Mouse (Mus musculus) mature B cell (primary cell): ENCODE data around the gene Gpr19.

Source experiments
- in situ Hi-C: fragments of 300-500 bp; cut with MboI; formaldehyde crosslinking; loops from 2 replicates; pipeline ENCODE4 v1.14.3; 2019

Gpr19 gene

DNA sequence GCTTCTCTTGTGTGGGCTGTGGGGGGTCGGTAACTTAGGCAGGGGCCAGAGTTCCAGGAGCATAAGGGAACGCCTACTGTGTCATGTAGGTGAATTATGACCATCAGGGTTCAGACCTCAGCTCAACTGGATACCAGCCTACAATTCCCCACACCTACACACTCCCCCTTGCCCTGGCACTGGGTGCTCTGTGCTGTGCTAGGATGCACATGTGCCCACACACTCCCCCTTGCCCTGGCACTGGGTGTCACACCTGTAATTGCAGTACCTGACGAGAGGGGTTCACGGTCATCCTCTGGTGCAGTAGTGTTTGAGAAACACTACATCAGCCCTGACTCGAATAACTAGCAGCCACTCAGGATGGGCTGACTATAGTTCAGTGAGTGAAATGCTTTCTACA, 43.6 kb downstream of the Gpr19 start:
- in situ Hi-C loops: loop anchor here (25.0 kb wide), 1 partner anchor 192 kb away; no protein-coding TSS in a partner anchor

GRCm38 (mm10) chr6:134849985-134850384, 48.4 kb downstream of the Gpr19 start:
- in situ Hi-C loops: loop anchor here (25.0 kb wide), 1 partner anchor 188 kb away; no protein-coding TSS in a partner anchor

DNA sequence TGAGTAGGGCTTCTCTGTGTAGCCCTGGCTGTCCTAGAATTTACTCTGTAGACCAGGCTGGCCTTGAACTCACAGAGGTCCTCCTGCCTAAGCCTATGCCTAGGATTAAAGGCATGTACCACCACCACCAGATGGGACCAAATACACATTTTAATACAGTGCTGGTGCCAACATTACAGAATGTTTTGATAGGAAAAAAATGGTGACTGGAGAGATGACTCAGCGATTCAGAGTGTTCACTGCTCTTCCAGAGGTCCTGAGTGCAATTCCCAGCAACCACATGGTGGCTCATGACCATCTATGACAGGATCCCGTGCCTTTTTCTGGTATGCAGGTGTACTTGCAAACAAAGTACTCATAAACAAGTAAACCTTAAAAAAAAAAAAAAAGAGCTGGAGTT, 48.9 kb downstream of the Gpr19 start:
- in situ Hi-C loops: no loop called here

GRCm38 (mm10) chr6:134848197-134848890, 50.0 kb downstream of the Gpr19 start:
- in situ Hi-C loops: no loop called here

DNA sequence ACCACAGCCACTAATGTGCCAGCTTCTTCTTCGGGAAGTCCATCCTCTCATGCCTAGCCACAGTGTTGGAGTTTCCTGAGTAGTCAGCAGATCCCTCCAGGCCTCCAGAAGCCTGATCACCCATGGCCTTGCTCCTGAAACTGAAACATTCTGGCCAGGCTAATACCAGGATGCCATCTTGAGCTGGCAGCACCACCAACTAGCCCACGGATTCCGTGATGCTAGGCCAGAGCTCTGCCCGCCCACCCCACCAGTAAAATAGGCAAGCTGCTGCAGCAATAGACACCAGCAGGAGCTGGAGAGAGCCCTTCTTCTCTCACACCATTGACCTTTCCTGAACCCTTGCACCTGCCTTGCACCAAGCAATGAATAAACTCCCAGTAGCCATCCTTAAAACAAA, 50.8 kb downstream of the Gpr19 start:
- in situ Hi-C loops: no loop called here

DNA sequence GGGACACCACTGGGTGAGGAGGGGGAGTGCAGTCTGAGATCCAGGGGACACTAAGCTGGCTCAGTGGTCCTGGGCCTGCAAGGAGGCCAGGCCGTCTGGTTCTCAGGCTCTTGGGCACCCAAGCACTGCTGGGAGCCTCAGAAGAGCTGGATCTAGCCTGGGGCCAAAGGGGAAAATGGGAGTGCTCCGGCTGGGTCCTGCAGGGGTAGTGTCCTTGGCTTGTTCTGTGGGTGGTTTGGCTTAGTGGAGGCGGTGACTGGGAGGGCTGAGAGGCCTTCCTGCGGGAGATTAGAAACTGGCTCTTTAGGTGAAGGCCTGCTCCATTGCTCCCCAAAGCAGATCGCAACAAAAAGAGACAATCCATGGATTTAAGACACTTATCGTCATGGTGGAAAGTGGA, 52.1 kb downstream of the Gpr19 start:
- in situ Hi-C loops: no loop called here

DNA sequence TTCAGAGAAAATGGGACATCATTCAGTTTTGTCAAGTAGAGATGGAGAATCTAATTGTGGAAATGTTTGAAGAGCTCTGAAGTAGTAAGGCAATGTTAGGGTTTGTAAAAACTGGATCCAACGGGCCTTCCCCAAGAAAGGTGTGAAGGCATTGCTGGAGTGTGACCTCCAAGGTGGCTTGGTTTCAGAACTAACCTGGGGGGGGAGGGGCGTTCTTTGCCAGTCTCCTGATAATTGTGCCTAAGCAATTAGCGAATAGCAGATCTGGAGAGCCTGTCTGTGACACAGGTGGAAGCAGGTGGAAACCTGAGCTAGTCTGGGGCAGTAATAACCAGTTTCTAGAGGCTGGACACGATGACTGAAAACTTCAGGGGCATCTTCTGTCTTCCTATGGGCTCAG, 52.7 kb downstream of the Gpr19 start:
- in situ Hi-C loops: no loop called here

DNA sequence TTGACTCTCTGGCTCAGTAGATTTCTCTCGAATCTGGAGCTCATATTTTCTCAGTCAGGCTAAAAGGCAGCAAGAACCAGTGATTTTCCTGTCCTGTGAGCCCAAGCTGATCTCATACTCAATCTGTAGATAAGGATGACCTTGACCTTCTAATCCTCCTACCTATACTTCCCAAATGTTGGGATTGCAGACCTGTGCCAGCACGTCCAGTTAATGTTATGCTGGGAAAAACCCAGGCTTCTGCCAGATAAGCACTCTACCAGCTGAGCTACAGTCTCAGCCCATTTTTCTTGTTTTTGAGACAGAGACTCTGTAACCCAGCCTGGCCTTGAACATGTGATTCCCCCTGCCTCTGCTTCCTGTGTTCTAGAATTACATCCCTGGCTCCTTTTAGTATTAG, 58.0 kb downstream of the Gpr19 start:
- in situ Hi-C loops: no loop called here

- in situ Hi-C loops: no loop called here
These were observed 60.3 kb downstream of the Gpr19 start for GRCm38 (mm10) chr6:134838111-134838510.

GRCm38 (mm10) chr6:134834585-134835251, 63.7 kb downstream of the Gpr19 start:
- in situ Hi-C loops: no loop called here

GRCm38 (mm10) chr6:134830776-134831175, 67.6 kb downstream of the Gpr19 start:
- in situ Hi-C loops: no loop called here

DNA sequence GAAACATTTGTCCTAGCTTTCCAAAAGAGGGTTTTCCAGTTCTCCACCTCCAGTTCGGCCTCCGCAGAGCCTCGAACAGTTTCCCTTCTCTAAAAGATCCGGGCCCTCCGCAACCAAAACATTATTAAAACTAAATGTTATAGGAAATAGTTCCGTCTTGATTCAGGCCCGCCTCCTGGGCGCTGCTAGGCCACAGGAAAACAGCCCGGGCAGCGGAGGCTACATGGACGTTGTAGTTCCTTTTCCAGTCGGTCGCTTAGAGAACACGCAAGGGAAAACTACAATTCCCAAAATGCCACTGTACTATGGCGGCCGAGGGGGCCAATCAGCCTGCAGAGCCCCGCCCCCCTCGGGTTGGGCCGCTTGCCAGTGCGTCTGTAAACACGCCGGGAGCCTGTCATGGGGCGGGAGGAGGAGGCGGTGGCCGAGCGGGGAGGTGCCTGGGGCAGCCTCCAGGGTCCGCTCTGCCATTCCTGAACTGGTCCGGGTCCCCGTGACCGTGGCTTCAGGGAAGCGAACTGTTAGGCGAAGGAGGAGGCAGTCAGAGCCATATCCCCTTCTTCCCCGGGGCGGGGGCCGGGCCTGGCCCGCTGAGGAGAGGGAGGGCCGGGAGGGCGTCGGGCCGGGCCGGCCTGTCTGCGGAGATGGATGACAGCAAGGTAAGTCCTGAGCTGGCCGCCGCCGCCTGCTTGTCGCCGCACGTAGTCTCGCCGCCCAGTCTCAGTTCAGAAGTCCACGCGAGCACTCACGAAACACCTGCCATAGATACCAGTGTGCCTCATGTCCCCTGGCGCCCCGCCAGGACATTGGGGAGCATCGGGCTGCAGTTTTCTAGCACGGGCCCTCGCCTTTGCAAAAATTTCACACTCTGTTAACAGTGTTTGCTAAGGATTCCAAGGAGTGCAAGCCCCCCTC, 68.3 kb downstream of the Gpr19 start, which contains the start of gene Crebl2:
Gene Crebl2 (plus strand): TSS at position 369 of the 915 bp plus-strand sequence.
- in situ Hi-C loops: no loop called here

DNA sequence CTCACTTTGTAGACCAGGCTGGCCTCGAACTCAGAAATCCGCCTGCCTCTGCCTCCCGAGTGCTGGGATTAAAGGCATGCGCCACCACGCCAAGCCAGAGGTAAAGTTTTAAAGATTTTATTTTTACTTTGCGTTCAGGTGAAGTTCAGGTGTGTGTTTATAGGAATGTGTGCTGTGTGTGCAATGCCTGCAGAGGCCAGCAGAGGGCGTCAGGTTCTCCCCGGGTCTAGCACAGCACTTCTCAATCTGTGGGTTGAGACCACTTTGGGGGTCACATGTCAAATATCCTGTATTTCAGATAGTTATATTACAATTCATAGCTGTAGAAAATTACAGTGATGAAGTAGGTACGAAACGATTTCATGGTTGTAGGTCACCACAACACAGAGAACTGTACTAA, 75.5 kb downstream of the Gpr19 start:
- in situ Hi-C loops: no loop called here

- in situ Hi-C loops: no loop called here
These were observed 78.0 kb downstream of the Gpr19 start for GRCm38 (mm10) chr6:134820411-134820810.

GRCm38 (mm10) chr6:134819741-134820140, 78.6 kb downstream of the Gpr19 start:
- in situ Hi-C loops: no loop called here
